Mouse (Mus musculus) myocyte (in vitro differentiated cells): ENCODE measurements around the gene Rbm3. TPM values are rescaled to one million over a fixed set of nuclear protein-coding genes. Genes with fewer than 3 reads are reported as not detected.

Source experiments
- H3K27me3 ChIP-seq: one replicate; pipeline ENCODE4 v1.6.1; 2011; ENCODE audit not compliant: control insufficient read depth, insufficient read depth, insufficient read length
- H3K36me3 ChIP-seq: one replicate; pipeline ENCODE4 v1.6.1; 2011; ENCODE audit not compliant: control insufficient read depth, insufficient read depth
- H3K4me2 ChIP-seq: one replicate; pipeline ENCODE4 v1.6.1; 2011; ENCODE audit warnings: low read depth, control low read depth
- H3K4me3 ChIP-seq: one replicate; pipeline ENCODE4 v1.5.1; 2011; ENCODE audit warnings: mild to moderate bottlenecking, control low read depth, moderate library complexity
- H3K79me2 ChIP-seq: one replicate; pipeline ENCODE4 v1.6.1; 2011; ENCODE audit not compliant: control insufficient read depth, insufficient read depth
- H3ac ChIP-seq: one replicate; pipeline ENCODE4 v1.6.1; 2011; ENCODE audit not compliant: control insufficient read depth, insufficient read length
- CEBPB ChIP-seq: IDR thresholded peaks from 2 replicates; pipeline ENCODE4 v1.6.1; 2011; ENCODE audit warnings: mild to moderate bottlenecking, moderate library complexity; ENCODE audit not compliant: poor library complexity, insufficient read depth, severe bottlenecking
- E2F4 ChIP-seq: IDR thresholded peaks from one replicate; pipeline ENCODE4 v1.6.1; 2011; ENCODE audit warnings: mild to moderate bottlenecking, control low read depth, moderate library complexity; ENCODE audit not compliant: insufficient read depth
- MAX ChIP-seq: IDR thresholded peaks from one replicate; pipeline ENCODE4 v1.6.1; 2011; ENCODE audit warnings: low read depth, mild to moderate bottlenecking, control low read depth
- MYOD1 ChIP-seq, 3 experiments: IDR thresholded peaks; one replicate each; pipeline ENCODE4 v1.6.1; 2011; ENCODE audit warnings: control low read depth in 2 of 3, low read depth in 2 of 3, mild to moderate bottlenecking in 2 of 3, moderate library complexity in 1 of 3; ENCODE audit not compliant: insufficient read length in 2 of 3, control insufficient read depth in 1 of 3
- MYOG ChIP-seq, 3 experiments: IDR thresholded peaks; one replicate each; pipeline ENCODE4 v1.6.1; 2011; ENCODE audit warnings: control low read depth in 2 of 3, low read depth in 2 of 3, mild to moderate bottlenecking in 2 of 3; ENCODE audit not compliant: insufficient read length in 2 of 3, control insufficient read depth in 1 of 3, insufficient read depth in 1 of 3
- POLR2A ChIP-seq: IDR thresholded peaks from one replicate; pipeline ENCODE4 v1.6.1; 2011; ENCODE audit warnings: low read depth, mild to moderate bottlenecking, control low read depth, moderate library complexity; ENCODE audit not compliant: insufficient read length
- POLR2AphosphoS2 ChIP-seq: IDR thresholded peaks from one replicate; pipeline ENCODE4 v1.6.1; 2011; ENCODE audit warnings: low read depth, control low read depth; ENCODE audit not compliant: insufficient read length
- REST ChIP-seq: IDR thresholded peaks from one replicate; pipeline ENCODE4 v1.6.1; 2011; ENCODE audit warnings: mild to moderate bottlenecking, control low read depth, moderate library complexity; ENCODE audit not compliant: insufficient read depth, insufficient read length
- SRF ChIP-seq: IDR thresholded peaks from one replicate; pipeline ENCODE4 v1.6.1; 2011; ENCODE audit warnings: low read depth; ENCODE audit not compliant: control insufficient read depth, insufficient read length
- TCF12 ChIP-seq: IDR thresholded peaks from one replicate; pipeline ENCODE4 v1.6.1; 2011; ENCODE audit warnings: mild to moderate bottlenecking, control low read depth; ENCODE audit not compliant: poor library complexity, insufficient read depth, severe bottlenecking
- TCF3 ChIP-seq: IDR thresholded peaks from one replicate; pipeline ENCODE4 v1.6.1; 2011; ENCODE audit warnings: low read depth, control low read depth; ENCODE audit not compliant: insufficient read length
- USF1 ChIP-seq: IDR thresholded peaks from one replicate; pipeline ENCODE4 v1.6.1; 2011; ENCODE audit warnings: low read depth, mild to moderate bottlenecking, control low read depth, moderate library complexity
- polyA plus RNA-seq: library from polyadenylated mRNA; unstranded; fragments of >200 nt; fragmentation: generic; extraction: Trizol; gene quantifications from one replicate; pipeline ENCODE4 v1.2.1, GENCODE M21; 2012; ENCODE audit warnings: missing spikeins

Rbm3 gene
- polyA plus RNA-seq, 1 experiment = 236 TPM

- H3K4me3 ChIP-seq = no peak overlapping the region
- TF ChIP-seq MYOD1 (IDR thresholded peaks at IDR 0.05; ENCODE audit: control insufficient read depth in 1 of 3, insufficient read length in 2 of 3, low read depth in 2 of 3) (no peak), POLR2A (no peak), REST (no peak), TCF3 (no peak), POLR2AphosphoS2 (no peak), USF1 (no peak), TCF12 (no peak), E2F4 (no peak)
- H3ac ChIP-seq = no peak overlapping the region
- peak overlapping the region; percentile 70 for H3K4me2 ChIP-seq
- H3K27me3 ChIP-seq = no peaks in the 10 kb centered on the region
- H3K79me2 ChIP-seq = peaks cover 20% of the 10 kb centered on the region
- H3K36me3 ChIP-seq = peaks cover 21% of the 10 kb centered on the region
These were observed 2.7 kb downstream of the Rbm3 start for GRCm38 (mm10) chrX:8142948-8143347.

- no peak overlapping the region for H3K4me3 ChIP-seq
- H3K36me3 ChIP-seq = peaks cover 21% of the 10 kb centered on the region
- no peaks in the 10 kb centered on the region for H3K27me3 ChIP-seq
- TF ChIP-seq USF1 (no peak), MAX (no peak), E2F4 (no peak), TCF3 (no peak), SRF (no peak), CEBPB (no peak), MYOD1 (IDR thresholded peaks at IDR 0.05; ENCODE audit: control insufficient read depth in 1 of 3, insufficient read length in 2 of 3, low read depth in 2 of 3) (no peak), MYOG (IDR thresholded peaks at IDR 0.05; ENCODE audit: control insufficient read depth in 1 of 3, insufficient read depth in 1 of 3, insufficient read length in 2 of 3, low read depth in 2 of 3) (no peak), POLR2AphosphoS2 (no peak), REST (no peak), TCF12 (no peak), POLR2A (no peak)
- peaks cover 20% of the 10 kb centered on the region for H3K79me2 ChIP-seq
- no peak overlapping the region for H3K4me2 ChIP-seq
- H3ac ChIP-seq = no peak overlapping the region
These were observed 4.6 kb downstream of the Rbm3 start for GRCm38 (mm10) chrX:8141058-8141457.

- TF ChIP-seq MYOG (IDR thresholded peaks at IDR 0.05; ENCODE audit: control insufficient read depth in 1 of 3, insufficient read depth in 1 of 3, insufficient read length in 2 of 3, low read depth in 2 of 3) (no peak), USF1 (no peak), TCF3 (no peak), POLR2AphosphoS2 (peak; percentile 54)
- peaks cover 20% of the 10 kb centered on the region for H3K79me2 ChIP-seq
- H3K4me3 ChIP-seq = no peak overlapping the region
- no peak overlapping the region for H3ac ChIP-seq
- peaks cover 21% of the 10 kb centered on the region for H3K36me3 ChIP-seq
- no peaks in the 10 kb centered on the region for H3K27me3 ChIP-seq
- no peak overlapping the region for H3K4me2 ChIP-seq
These were observed 5.2 kb downstream of the Rbm3 start for GRCm38 (mm10) chrX:8140446-8140845.

GRCm38 (mm10) chrX:8139480-8139879, 6.2 kb downstream of the Rbm3 start:
- Histone ChIP-seq H3K79me2 (peaks cover 14% of the 10 kb centered on the region), H3K36me3 (peaks cover 21% of the 10 kb centered on the region)

GRCm38 (mm10) chrX:8135886-8136285, 9.8 kb downstream of the Rbm3 start:
- Histone ChIP-seq H3ac (no peak overlapping the region), H3K36me3 (peaks cover 8% of the 10 kb centered on the region), H3K4me2 (no peak overlapping the region), H3K27me3 (no peaks in the 10 kb centered on the region), H3K4me3 (no peak overlapping the region), H3K79me2 (peaks cover 6% of the 10 kb centered on the region)
- TF ChIP-seq SRF (no peak), MAX (no peak), TCF3 (no peak), E2F4 (no peak), CEBPB (no peak), POLR2AphosphoS2 (no peak), MYOG (IDR thresholded peaks at IDR 0.05; ENCODE audit: control insufficient read depth in 1 of 3, insufficient read depth in 1 of 3, insufficient read length in 2 of 3, low read depth in 2 of 3) (no peak), MYOD1 (IDR thresholded peaks at IDR 0.05; ENCODE audit: control insufficient read depth in 1 of 3, insufficient read length in 2 of 3, low read depth in 2 of 3) (no peak), POLR2A (no peak), REST (no peak), TCF12 (no peak)

More at GRCm38 (mm10) chrX:8139480-8139879, 6.2 kb downstream of the Rbm3 start:
- Histone ChIP-seq H3K27me3 (no peaks in the 10 kb centered on the region), H3K4me3 (no peak overlapping the region), H3K4me2 (no peak overlapping the region), H3ac (no peak overlapping the region)
- no peak for TF ChIP-seq SRF
